Mouse (Mus musculus): Measurements from ENCODE around the gene Ssr2. TPM values are rescaled to one million over a fixed set of nuclear protein-coding genes. Genes with fewer than 3 reads are reported as not detected.

Gene Ssr2
- total and polyA plus RNA-seq, 3 experiments, result 65.3 to 80.0 (median 67.6) TPM

DNA sequence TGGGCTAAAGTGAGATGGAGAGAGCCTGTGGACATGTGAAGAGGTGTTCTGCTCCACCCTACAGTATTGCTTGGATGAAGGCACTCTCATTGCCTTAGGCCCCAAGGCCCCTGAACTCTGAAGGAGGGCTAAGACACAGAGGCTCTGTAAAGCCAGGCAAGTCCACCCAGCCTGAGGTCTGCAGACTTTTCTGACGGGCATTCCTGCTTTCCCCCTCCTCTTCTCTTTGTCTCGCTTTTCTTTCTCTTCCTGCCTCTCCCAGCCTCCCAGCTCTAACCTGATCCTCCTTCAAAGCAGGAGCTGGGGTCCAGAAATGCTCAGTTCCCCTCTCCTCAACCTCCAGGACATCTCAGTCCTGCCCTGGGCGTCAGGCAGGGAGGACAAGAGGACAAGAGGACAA is 40.7 kb upstream of the Ssr2 start:
- Histone ChIP-seq H3K4me3 (no peak overlapping the region), H3K36me3 (ENCODE audit: control insufficient read depth, insufficient read depth, low read length) (no peaks in the 10 kb centered on the region), H3K27ac (no peak overlapping the region), H3K27me3 (ENCODE audit: control insufficient read depth, insufficient read depth, low read length) (no peaks in the 10 kb centered on the region), H3K4me1 (ENCODE audit: control insufficient read depth, insufficient read depth, low read length) (peaks cover 3% of the 10 kb centered on the region; the same call in 1 of the 2 replicates), H3K79me2 (replicated peaks; ENCODE audit: control insufficient read depth, insufficient read depth, low read length) (no peaks in the 10 kb centered on the region), H3K9ac (ENCODE audit: low read depth, low read length) (no peak overlapping the region)
- TF ChIP-seq EP300 (IDR thresholded peaks at IDR 0.05; ENCODE audit: insufficient read depth, low read depth, low read length) (no peak), CTCF (IDR thresholded peaks at IDR 0.05) (no peak), POLR2A (IDR thresholded peaks at IDR 0.05; ENCODE audit: insufficient read depth, low read depth, low read length) (no peak)
- no peak for DNase-seq
- WGBS, result 78% methylated on average over 3 of the region's 3 CpGs
- intact Hi-C loops (cut with DNase I), result loop anchor here (2.0 kb wide), 1 partner anchor 18 kb away; the partner anchor contains the start of genes Lamtor2 and Ubqln4

DNA sequence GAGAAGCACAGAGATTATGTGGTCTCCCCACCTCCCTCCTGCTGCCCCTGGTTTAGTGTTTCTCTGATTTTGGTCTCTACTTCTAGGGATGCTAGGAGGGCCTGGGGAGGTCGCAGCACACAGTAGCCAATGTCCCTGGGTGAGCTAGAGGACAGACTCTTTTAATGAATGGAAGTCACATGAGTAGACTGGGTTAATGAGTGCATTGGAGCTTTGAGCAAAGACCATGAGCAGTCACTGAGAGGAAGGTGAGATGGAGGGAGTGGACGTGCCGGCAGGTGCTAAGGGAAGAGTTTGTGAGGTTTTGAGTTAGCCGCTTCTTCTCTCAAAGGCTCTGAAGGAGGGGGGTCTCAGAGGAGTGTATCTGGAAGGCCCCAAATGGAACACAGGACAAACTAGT is 40.1 kb upstream of the Ssr2 start:
- Histone ChIP-seq H3K4me1 (ENCODE audit: control insufficient read depth, insufficient read depth, low read length) (peaks cover 3% of the 10 kb centered on the region; the same call in 1 of the 2 replicates), H3K9ac (ENCODE audit: low read depth, low read length) (no peak overlapping the region), H3K27ac (no peak overlapping the region), H3K79me2 (replicated peaks; ENCODE audit: control insufficient read depth, insufficient read depth, low read length) (no peaks in the 10 kb centered on the region), H3K36me3 (ENCODE audit: control insufficient read depth, insufficient read depth, low read length) (no peaks in the 10 kb centered on the region), H3K4me3 (no peak overlapping the region), H3K27me3 (ENCODE audit: control insufficient read depth, insufficient read depth, low read length) (no peaks in the 10 kb centered on the region)
- WGBS, result 98% methylated on average over 4 of the region's 4 CpGs
- intact Hi-C loops (cut with DNase I), result loop anchor here (2.0 kb wide), 1 partner anchor 17 kb away; the partner anchor contains the start of genes Lamtor2 and Ubqln4
- TF ChIP-seq EP300 (IDR thresholded peaks at IDR 0.05; ENCODE audit: insufficient read depth, low read depth, low read length) (no peak), CTCF (IDR thresholded peaks at IDR 0.05) (no peak), POLR2A (IDR thresholded peaks at IDR 0.05; ENCODE audit: insufficient read depth, low read depth, low read length) (no peak)
- DNase-seq, result no peak

DNA sequence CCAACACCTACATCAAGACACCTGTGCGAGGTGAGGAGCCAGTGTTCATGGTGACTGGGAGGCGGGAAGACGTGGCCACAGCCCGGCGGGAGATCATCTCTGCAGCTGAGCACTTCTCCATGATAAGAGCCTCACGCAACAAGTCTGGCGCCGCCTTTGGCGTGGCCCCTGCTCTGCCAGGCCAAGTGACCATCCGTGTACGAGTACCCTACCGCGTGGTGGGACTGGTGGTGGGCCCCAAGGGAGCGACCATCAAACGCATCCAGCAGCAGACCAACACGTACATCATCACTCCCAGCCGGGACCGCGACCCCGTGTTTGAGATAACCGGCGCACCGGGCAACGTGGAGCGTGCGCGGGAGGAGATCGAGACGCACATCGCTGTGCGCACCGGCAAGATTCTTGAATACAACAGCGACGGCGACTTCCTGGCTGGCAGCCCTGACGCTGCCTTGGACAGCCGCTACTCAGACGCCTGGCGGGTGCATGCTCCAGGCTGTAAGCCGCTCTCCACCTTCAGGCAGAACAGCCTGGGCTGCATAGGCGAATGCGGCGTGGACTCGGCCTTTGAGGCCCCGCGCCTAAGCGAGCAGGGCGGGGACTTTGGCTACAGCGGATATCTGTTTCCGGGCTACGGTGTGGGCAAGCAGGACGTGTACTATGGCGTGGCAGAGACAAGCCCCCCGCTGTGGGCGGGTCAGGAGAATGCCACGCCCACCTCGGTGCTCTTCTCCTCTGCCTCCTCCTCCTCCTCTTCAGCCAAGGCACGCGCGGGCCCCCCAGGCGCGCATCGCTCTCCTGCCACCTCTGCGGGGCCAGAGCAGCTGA is 39.4 kb upstream of the Ssr2 start:
- peaks cover 3% of the 10 kb centered on the region; the same call in 1 of the 2 replicates for H3K4me1 ChIP-seq (ENCODE audit: control insufficient read depth, insufficient read depth, low read length)

DNA sequence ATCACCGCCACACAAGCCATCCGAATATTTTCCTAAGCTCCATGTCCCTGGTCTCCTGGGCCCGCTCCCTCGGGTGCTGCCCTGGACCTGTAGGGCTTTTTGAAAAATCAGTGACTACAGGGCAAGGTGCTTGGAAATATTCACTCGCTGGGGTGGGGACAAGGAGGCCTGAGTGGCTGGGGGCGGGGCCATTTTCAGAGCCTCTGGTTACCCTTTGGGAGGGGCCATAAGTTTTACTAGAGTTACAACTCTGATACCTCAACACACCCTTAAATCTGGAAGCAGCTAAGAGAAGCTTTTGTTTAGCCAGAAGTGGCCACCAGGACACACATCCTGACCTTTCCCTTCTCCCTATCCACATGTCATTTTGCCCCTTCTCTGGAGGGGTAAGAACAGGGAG is 38.5 kb upstream of the Ssr2 start:
- Histone ChIP-seq H3K27me3 (ENCODE audit: control insufficient read depth, insufficient read depth, low read length) (no peaks in the 10 kb centered on the region), H3K4me1 (ENCODE audit: control insufficient read depth, insufficient read depth, low read length) (peaks cover 3% of the 10 kb centered on the region; the same call in 1 of the 2 replicates), H3K27ac (no peak overlapping the region), H3K9ac (ENCODE audit: low read depth, low read length) (peak overlapping the region; percentile 77), H3K79me2 (replicated peaks; ENCODE audit: control insufficient read depth, insufficient read depth, low read length) (no peaks in the 10 kb centered on the region), H3K36me3 (ENCODE audit: control insufficient read depth, insufficient read depth, low read length) (no peaks in the 10 kb centered on the region), H3K4me3 (peak overlapping the region; percentile 74)
- WGBS, result 77% methylated on average over 6 of the region's 6 CpGs
- TF ChIP-seq CTCF (IDR thresholded peaks at IDR 0.05) (no peak), EP300 (IDR thresholded peaks at IDR 0.05; ENCODE audit: insufficient read depth, low read depth, low read length) (no peak), POLR2A (IDR thresholded peaks at IDR 0.05; ENCODE audit: insufficient read depth, low read depth, low read length) (no peak)
- intact Hi-C loops (cut with DNase I), result no loop called here
- no peak for DNase-seq

More for the DNA sequence above, 39.4 kb upstream of the Ssr2 start:
- peak overlapping the region; percentile 77 for H3K9ac ChIP-seq (ENCODE audit: low read depth, low read length)
- TF ChIP-seq POLR2A (IDR thresholded peaks at IDR 0.05; ENCODE audit: insufficient read depth, low read depth, low read length) (peak; percentile 91), CTCF (IDR thresholded peaks at IDR 0.05) (peak; percentile 3; the same call in 1 of the 2 replicates), EP300 (IDR thresholded peaks at IDR 0.05; ENCODE audit: insufficient read depth, low read depth, low read length) (peak; percentile 29; the same call in 1 of the 2 replicates)
- H3K79me2 ChIP-seq (replicated peaks; ENCODE audit: control insufficient read depth, insufficient read depth, low read length), result no peaks in the 10 kb centered on the region
- no peaks in the 10 kb centered on the region for H3K36me3 ChIP-seq (ENCODE audit: control insufficient read depth, insufficient read depth, low read length)
- no peaks in the 10 kb centered on the region for H3K27me3 ChIP-seq (ENCODE audit: control insufficient read depth, insufficient read depth, low read length)
- peak overlapping the region; percentile 74 for H3K4me3 ChIP-seq
- DNase-seq, result peak; percentile 88 to 90
- 12% methylated on average over 64 of the region's 64 CpGs for WGBS
- H3K27ac ChIP-seq, result peak overlapping the region; percentile 77
- intact Hi-C loops (cut with DNase I), result no loop called here

DNA sequence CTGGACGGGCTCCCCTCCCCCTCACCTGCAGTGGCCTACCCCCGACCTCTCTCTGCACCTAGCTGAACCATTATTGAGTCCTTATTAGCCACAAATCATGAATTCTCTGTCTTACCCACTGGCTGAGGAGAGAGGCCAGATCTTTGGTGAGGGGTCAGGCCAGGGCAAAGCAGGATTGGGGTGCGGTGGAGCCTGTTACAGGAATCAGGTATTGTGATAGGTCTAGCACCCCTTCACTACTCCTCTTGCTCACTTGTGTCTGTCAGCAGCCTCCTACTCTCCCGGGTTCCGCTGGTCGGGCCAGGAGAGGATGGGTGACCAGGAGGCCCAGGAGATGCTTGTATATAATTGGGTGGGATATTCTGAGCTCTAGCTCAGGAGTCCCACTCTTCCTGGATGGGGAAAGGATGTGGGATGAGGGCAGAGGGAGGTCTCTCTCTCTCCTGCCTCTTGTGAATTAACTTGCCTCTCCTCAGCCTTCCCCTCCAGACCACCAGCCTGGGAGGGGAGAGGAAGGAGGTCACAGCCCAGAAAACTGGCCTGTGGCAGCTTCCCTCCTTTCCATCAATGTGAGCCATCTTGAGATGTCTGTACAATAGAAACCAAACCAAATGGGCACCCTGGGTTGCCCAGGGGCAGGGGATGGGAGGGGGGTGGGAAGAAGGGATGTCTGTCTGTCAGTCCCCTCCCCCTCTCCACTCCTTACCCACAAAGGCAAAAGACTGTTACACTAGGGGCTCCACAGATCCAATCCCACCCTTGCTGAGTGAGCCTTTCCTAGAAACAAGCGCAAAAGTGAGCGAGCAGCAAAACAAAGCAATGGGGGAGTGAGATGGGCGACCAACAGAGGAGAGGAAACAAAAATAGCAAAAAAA is 37.2 kb upstream of the Ssr2 start:
- peaks cover 3% of the 10 kb centered on the region; the same call in 1 of the 2 replicates for H3K4me1 ChIP-seq (ENCODE audit: control insufficient read depth, insufficient read depth, low read length)
- no peaks in the 10 kb centered on the region for H3K27me3 ChIP-seq (ENCODE audit: control insufficient read depth, insufficient read depth, low read length)
- H3K27ac ChIP-seq, result no peak overlapping the region
- WGBS, result 76% methylated on average over 9 of the region's 9 CpGs
- no peaks in the 10 kb centered on the region for H3K79me2 ChIP-seq (replicated peaks; ENCODE audit: control insufficient read depth, insufficient read depth, low read length)
- TF ChIP-seq EP300 (IDR thresholded peaks at IDR 0.05; ENCODE audit: insufficient read depth, low read depth, low read length) (no peak), CTCF (IDR thresholded peaks at IDR 0.05) (no peak), POLR2A (IDR thresholded peaks at IDR 0.05; ENCODE audit: insufficient read depth, low read depth, low read length) (no peak)
- no peaks in the 10 kb centered on the region for H3K36me3 ChIP-seq (ENCODE audit: control insufficient read depth, insufficient read depth, low read length)
- no peak overlapping the region for H3K9ac ChIP-seq (ENCODE audit: low read depth, low read length)
- intact Hi-C loops (cut with DNase I), result no loop called here
- no peak for DNase-seq
- H3K4me3 ChIP-seq, result no peak overlapping the region

Data from heart, adult 2 months (tissue).